Mouse (Mus musculus) adrenal gland, adult 8-10 months (tissue): ENCODE results near the gene Cd93. TPM values are rescaled to one million over a fixed set of nuclear protein-coding genes. Genes with fewer than 3 reads are reported as not detected.
A peak's percentile ranks its signal among the peaks of the same experiment; 100 is the strongest.

ENCODE experiments used
- DNase-seq: peaks from one replicate; pipeline ENCODE4 v3.0.0; 2022
- total RNA-seq, 4 experiments: library from RNA; stranded (reverse); gene quantifications; 2 replicates each; pipeline ENCODE4 v1.2.4; 2022

Cd93 gene
- total RNA-seq, 4 experiments from 2014 or later: 16.0 to 29.4 (median 23.4) TPM

DNA sequence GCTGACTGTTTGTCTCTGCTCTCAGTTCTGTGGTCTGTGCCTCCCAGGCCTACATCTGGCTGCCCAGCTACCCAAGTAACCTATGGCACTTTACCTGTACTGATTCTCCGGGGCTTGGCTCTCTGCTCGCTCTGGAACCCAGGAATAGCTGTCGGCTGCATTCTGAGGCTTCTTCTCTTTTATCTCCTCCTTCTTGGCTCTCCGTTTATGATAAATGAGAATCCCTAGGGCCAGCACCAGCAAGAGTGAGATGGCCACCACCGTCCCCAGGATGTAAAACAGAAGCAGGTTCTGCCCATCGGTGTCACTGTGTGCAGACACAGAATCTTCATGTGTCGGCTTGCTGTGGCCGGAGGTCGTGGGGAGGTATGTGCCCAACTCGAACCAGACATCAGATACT lies 1.9 kb downstream of the Cd93 start:
- no peak for DNase-seq

- DNase-seq: no peak
These were observed 3.6 kb downstream of the Cd93 start for GRCm38 (mm10) chr2:148439691-148440276.

DNA sequence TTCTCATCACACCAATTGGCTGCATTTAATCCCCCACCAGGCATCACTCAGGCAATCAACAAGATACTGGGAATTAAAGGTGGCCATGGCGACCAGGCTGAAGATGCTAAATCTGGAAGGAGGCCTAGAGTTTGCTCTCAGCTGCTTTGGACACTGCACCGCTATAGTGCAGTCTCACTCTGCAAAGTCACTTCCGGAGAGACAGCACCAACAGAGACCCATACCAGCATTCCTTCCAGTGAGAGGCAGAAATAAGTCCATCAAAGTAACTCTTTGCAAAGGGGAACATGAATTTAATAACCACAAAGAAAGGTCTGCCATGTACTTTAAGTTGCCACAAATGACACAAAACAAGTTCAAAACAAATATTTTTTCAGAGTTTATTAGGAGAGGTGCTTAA lies 7.1 kb downstream of the Cd93 start:
- DNase-seq: no peak

DNA sequence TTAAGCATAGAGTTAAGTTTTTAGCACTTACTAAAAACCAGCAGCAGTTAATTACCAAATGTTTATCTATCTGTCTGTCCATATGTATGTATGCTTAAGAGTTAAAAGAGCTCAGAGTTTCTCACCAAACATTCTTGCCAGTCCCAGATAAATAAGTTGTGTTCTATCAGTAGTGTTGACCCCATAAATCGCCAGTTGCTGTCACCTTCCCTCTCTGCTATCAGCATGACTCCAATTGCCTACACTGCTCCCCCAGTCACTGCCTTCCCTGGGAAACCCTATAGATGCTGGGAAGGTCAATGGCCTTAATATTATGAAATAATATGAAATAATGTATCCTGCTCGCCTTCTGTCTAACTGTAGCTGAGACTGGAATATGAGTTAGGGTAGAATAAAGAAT lies 11.0 kb downstream of the Cd93 start:
- DNase-seq: no peak

DNA sequence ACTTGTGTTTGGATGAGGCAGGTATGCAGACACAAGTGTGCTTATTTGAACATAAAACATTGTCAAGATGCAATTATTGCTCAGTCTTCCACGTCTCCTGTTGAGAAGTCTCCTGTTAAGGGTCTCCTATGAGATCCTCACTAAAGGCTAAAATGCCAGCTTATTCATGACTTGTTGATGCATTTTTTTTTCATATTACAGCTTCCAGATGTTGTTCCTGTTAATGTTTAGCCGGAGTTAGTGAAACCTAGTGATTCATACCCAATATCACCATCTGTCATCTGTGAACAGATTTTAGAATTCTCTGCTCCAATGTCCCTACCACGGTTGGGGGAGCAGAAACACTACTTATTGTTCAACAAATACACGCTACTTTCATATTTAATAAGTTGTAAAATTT lies 12.4 kb downstream of the Cd93 start:
- DNase-seq: no peak

DNA sequence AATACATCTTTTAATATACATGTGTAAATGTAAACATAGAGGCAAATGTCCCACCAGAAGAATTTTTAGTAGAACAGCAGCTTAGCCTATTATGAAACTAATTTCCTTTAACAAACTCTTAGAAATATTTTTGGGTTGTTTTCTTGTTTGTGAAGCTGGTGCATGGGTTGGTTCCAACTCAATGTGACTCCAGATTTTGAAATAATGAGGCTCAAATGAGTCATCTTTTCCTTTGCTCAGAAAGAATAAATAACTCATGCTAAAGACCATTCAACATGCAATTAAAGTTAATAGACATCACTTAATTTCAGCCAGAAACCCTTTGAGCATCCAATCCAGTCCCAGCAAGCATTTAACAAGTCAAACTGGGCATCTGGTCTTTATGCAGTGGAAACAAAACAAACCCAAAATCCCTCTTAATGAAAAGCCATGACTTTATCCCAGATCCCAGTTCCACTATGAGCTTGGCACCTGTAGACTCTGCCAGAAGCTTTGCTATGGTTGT lies 14.3 kb downstream of the Cd93 start:
- no peak for DNase-seq

- no peak for DNase-seq
These were observed 14.8 kb downstream of the Cd93 start for GRCm38 (mm10) chr2:148428523-148428922.

DNA sequence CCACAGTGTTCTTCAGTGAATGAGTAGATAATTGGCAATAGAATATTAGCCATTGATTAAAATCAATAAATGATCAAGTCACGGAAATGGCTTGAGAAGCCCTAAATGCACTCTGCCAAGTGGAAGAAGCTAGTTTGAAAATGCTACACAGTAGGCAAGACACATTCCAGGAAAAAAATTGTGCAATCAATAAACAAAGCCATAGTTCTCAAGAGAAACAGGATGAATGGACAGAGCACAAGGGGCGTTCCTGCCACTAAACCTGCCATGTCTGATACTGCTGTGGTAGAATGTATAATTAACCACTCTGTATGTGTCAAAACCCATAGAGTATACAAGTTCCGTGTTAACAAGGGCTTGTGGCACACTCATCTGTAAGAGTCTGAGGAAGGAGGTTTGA lies 15.8 kb downstream of the Cd93 start:
- DNase-seq: no peak

DNA sequence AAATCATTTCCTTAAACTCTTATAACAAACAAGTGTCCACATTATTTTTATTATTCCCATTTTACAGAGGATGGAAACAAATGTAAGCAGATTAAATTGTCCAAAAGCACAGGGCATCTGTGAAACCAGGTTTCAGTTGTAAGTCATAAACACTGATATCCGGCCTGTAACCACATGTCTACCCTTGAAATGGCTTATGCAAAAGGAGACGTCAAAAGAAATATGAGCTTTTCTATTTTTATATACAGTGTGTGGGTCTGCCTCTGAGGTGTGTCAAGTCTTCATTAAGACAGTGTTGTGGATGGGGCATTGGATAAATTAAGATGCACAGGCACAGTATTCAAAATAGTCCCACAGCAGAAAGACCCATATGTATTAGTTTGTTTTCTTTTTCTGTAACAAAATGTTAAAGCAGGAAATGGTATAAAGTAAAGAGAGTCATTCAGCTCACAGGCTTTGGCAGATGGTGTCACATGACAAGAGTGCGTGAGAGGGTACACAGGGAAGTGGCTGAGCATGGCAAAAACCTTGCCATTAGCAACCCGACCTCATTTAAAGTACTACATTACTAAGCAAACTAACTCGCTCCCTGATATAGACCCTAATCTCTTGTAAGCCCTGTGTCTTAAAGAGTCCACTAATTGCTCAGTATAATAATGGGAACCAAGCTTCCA lies 17.5 kb downstream of the Cd93 start:
- no peak for DNase-seq

GRCm38 (mm10) chr2:148421706-148422105 lies 21.7 kb downstream of the Cd93 start:
- DNase-seq: no peak

- no peak for DNase-seq
These were observed 22.3 kb downstream of the Cd93 start for GRCm38 (mm10) chr2:148421112-148421511.

DNA sequence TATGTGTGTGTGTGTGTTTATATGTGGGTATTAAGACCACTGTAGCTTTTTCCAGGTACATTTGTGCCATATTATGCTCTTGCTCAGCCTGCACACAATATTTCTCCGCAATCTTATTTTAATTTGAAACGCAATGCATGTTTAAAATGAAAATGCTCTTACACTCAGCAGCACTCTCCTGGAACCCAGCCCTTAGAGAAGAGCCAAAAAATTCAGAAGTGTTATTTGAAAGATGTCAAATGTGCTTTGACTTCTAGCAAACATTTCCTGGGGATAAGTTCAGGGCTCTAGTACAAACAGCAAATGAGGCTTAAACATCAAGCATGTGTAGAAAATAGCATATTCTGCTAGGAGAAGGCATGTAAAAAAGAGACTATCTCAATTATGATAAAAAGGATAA lies 23.6 kb downstream of the Cd93 start:
- DNase-seq: no peak

- DNase-seq: no peak
These were observed 24.2 kb downstream of the Cd93 start for GRCm38 (mm10) chr2:148419151-148419550.

DNA sequence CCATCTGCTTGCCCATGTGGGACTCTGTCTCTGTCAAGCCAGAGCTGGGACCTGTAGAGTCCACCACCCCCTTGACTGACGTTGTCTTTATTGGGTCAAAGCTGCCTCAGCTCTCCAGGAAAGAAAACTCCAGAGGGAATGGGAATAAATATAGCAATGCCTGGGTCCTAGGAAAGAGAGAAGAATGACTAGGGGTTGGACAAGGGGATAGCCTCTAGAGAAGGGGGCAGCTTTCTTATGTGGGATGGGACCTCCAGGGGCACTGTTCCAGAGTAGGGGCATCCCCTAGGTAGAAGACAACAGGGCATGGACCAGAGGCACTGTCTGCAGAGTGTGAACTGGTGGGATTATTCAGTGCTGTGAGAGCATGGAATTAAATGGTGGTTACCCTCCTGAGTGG lies 33.5 kb downstream of the Cd93 start:
- no peak for DNase-seq

DNA sequence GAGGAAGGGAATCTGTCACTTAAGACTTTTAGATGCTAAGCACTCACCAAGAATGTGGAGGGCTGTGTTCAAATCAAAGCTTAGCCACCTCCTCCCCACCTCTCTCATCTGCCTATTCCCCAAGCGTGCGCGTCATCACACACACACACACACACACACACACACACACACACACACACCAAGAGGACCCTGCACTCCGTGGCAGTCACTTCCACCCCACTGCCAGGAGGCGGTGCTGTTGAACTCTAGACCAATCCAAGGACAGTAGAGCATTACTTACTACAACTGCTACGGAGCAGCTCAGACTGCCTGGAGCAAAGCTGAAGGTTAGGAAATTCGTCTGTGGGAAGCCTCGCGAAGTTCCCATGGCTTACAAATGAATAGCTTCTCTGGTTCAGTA lies 34.2 kb downstream of the Cd93 start:
- DNase-seq: peak; percentile 84

DNA sequence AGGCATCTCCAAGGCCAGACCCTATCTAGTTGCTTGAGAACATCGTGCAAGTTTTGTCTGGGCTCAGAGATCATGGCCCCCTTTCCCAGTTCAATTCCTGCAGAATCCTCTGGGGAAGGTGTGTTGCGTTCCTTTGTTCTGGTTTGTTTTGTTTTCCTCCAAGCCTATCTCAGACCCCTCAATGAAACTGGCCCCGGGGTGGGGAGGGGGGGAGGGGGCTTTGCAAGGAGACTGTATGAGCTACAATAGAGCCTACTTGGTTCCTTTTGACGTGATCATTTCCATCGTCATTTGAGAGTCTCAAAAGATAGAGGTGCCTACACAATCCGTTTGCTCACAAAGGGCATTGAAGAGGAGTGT lies 34.6 kb downstream of the Cd93 start:
- DNase-seq: no peak

GRCm38 (mm10) chr2:148407870-148408760 lies 35.2 kb downstream of the Cd93 start, which contains the start of gene Thbd:
Gene Thbd, minus strand, starts transcription at chr2:148408188.
- DNase-seq: peak; percentile 76

DNA sequence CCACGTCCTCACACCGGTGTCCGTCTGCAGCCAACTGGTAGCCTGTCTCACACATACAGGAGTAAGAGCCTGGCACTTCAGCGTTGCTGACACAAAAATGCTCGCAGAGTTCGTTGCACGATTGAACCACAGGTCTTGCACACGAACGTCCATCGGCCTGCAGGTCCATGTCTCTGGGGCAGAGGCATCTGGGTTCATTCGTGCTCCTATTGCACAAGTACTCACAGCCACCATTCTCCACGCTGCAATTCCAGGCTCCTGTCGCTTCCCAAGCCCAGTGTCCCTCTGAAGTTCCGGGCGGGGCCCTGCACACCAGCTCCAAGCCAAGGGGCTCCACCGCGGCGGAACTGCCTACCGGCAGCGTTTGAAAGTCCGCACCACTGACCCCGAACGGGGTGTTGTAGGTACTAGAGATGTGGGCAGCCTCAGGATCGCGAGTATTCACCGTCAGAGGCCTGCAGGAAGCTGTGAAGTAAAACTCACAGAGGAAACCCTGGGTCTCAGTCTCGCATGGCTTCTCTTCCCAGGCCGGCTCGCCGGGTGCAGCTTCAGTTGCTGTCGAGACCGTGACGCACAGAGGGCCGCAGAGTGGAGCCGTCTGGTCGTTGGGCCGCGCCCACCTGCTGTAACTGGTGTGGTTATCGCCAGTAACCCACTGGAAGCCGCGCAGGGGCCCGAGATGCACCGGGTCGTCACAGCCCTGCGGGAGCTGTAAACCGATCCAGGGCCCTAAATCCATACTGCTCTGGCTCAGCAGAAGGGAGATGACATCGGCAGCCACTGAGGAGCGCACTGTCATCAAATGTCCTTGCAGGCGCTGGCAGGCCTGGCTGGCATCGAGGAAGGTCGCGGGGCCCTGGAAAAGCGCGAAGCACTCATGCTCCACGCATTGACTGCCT lies 36.1 kb downstream of the Cd93 start:
- peak; percentile 74 for DNase-seq

GRCm38 (mm10) chr2:148406160-148406970 lies 37.0 kb downstream of the Cd93 start:
- DNase-seq: peak; percentile 18

- DNase-seq: no peak
These were observed 38.5 kb downstream of the Cd93 start for GRCm38 (mm10) chr2:148404906-148405305.

DNA sequence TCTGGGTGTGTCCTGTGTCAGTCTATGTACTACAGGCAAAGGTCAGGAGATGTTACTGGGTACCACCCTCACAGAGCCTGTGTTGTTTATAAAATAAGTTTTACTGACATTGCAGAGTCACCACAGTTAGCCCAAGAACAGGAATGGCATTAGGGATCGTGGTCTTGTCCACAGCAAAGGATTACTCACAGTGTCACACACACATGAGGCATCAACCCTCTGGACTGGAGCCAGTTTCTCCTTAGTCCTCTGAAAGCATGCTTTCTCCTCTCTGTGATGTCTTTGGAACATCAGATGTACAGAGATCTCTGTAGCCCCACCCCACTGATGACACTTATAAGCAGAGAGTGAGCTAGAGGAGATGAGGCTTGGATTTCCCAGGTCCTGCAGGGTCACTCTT lies 41.1 kb downstream of the Cd93 start:
- DNase-seq: no peak
